Mouse (Mus musculus): ENCODE data around the gene Abt1. TPM values are rescaled to one million over a fixed set of nuclear protein-coding genes. Genes with fewer than 3 reads are reported as not detected.

Abt1 gene
- total RNA-seq, 2 experiments from 2014 or later: 4.6 to 4.7 TPM

Other genes starting within 250 kb of the Abt1 start
- not detected for gene Vmn1r220, start 235.9 kb downstream of the Abt1 start, total RNA-seq (2021)
- not detected for gene Vmn1r221, start 209.7 kb downstream of the Abt1 start, total RNA-seq (2021)
- gene Vmn1r222, start 187.9 kb downstream of the Abt1 start, total RNA-seq (2021): not detected
- gene Vmn1r223, start 176.7 kb downstream of the Abt1 start, total RNA-seq (2021): not detected
- 10 to 100 TPM; 16.7 to 17.3 TPM for gene Zfp322a, start 54.7 kb downstream of the Abt1 start, total RNA-seq (2021)
- gene Btn1a1, start 42.0 kb upstream of the Abt1 start, total RNA-seq (2021): not detected
- gene Btn2a2, start 65.0 kb upstream of the Abt1 start, total RNA-seq (2021): not detected
- 100 to 1,000 TPM; 225 to 244 TPM for gene Hist1h4h, start 107.2 kb upstream of the Abt1 start, total RNA-seq (2021)
- 10 to 100 TPM in 1 of 2 experiments, 1 to 10 TPM in 1; 6.3 to 16.6 TPM for gene Hist1h2af, start 110.0 kb upstream of the Abt1 start, total RNA-seq (2021)
- 1 to 10 TPM; 3.1 TPM for gene Hist1h3g, start 111.6 kb upstream of the Abt1 start, total RNA-seq (2021)
- gene Hist1h2bh, start 119.5 kb upstream of the Abt1 start, total RNA-seq (2021): 1 to 10 TPM; 1.1 to 1.5 TPM
- gene Hist1h3f, start 120.2 kb upstream of the Abt1 start, total RNA-seq (2021): 1 to 10 TPM; 4.9 to 6.3 TPM
- 10 to 100 TPM; 24.1 to 27.9 TPM for gene Hist1h4f, start 127.8 kb upstream of the Abt1 start, total RNA-seq (2021)
- gene Hist1h1d, start 129.4 kb upstream of the Abt1 start, total RNA-seq (2021): 1 to 10 TPM in 1 of 2 experiments, under 1 TPM in 1; 0.94 to 1.0 TPM
- gene Hist1h3e, start 138.5 kb upstream of the Abt1 start, total RNA-seq (2021): 10 to 100 TPM; 11.6 to 16.2 TPM
- 1 to 10 TPM; 2.9 to 3.0 TPM for gene Hist1h2ae, start 147.4 kb upstream of the Abt1 start, total RNA-seq (2021)
- gene Hist1h2bg, start 147.5 kb upstream of the Abt1 start, total RNA-seq (2021): 10 to 100 TPM; 18.2 to 25.6 TPM
- gene Hist1h2bf, start 150.3 kb upstream of the Abt1 start, total RNA-seq (2021): 10 to 100 TPM; 10.2 to 10.9 TPM
- gene Hist1h2ad, start 150.5 kb upstream of the Abt1 start, total RNA-seq (2021): 1 to 10 TPM; 2.0 to 4.1 TPM
- 1 to 10 TPM; 2.4 to 2.5 TPM for gene Hist1h3d, start 151.9 kb upstream of the Abt1 start, total RNA-seq (2021)
- gene Hist1h4d, start 157.7 kb upstream of the Abt1 start, total RNA-seq (2021): 10 to 100 TPM; 51.2 to 52.9 TPM
- gene Hist1h2be, start 197.3 kb upstream of the Abt1 start, total RNA-seq (2021): 10 to 100 TPM in 1 of 2 experiments, 1 to 10 TPM in 1; 8.6 to 10.2 TPM
- gene Hist1h1e, start 198.7 kb upstream of the Abt1 start, total RNA-seq (2021): 10 to 100 TPM; 19.6 to 19.7 TPM

Data from heart, adult 18-20 months (tissue).